Mouse (Mus musculus) induced T-regulatory cell, adult 2 months (primary cell): ENCODE measurements at regions not wholly inside any gene's neighbourhood (a gene's known extent, or its start where the extent isn't known, plus 50 kb on each side); places are given as distances from the start of the nearest gene placed in this dataset.

Experiments
- DNase-seq: peaks from one replicate; pipeline ENCODE4 v3.0.0-alpha.2; 2012; ENCODE audit warnings: low read depth

- DNase-seq, result no peak
Observed at GRCm38 (mm10) chr1:57188796-57189319, 188.6 kb upstream of the 1700066M21Rik start.

DNA sequence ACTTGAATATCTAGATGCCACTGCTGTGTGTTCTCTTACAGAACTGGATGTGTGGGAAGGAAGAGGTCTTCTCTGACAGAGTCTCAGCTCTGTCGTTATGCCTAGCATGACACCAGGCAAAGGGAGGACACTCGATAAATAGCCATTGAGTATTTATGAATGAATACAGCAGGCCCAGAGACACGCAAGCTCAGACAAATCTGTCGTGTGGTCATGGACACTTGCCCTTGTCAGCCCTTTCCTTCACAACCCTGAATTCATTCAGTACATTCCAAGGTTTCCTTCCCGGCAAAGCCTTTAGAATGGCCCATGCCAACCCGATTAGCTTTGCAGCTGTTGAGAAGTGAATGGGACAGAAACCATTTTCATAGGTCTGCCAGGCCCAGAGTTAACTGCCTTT lies 176.1 kb upstream of the 1700066M21Rik start:
- no peak for DNase-seq

DNA sequence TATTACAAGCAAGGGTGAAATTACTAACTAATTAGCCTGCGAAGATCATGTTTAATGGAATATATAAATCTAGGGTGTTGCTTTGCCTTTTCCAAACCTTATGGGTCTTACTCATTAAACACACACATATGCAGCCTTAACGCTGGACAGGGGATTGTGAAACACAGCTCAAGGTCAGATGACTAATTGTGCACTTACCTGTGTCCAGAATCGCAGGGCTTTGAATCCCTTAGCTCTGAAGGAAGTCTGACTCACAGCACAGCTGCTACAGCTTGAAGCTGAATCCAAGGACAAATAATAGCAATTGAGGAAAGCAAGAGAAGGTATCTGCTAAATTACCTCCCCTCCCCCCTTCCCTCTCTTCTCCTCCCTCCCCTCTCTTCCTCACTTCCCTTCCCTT lies 173.1 kb upstream of the 1700066M21Rik start:
- no peak for DNase-seq

DNA sequence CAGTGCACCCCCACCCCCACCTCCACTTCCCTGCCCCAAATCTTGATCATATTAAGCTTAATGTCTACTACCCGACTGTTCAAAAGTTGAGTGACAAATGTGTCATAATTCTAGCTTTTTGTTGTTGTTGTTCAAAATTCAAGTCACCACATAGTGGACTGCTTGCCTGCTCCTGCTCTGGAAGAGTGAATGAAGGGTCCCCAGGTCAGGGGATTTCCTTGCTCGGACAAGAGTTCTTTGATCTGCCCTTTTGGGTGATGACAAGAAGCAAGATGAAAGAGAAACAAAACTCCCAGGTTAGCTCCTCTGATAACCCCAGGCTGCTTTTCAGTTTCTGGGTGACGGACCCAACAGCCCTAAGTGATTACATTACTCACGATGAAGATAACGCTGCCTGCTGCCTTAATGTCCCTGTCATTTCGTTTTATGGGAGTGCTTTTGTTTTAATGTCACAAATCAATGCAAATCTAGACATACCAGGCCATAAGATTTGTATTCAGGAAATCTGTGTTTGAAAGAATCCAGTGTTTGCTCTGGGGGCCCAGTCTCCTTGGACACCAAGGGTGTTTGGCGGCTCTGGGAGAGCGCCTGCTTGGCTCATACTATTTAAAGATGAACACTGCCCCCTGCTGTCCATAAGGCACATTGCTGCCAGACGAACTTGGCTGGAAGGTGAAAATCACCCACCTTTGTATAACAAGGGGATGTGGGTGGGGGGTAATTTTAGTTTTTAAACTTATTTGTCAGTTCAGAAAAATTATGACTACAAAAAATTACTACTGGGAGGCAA lies 172.0 kb upstream of the 1700066M21Rik start:
- DNase-seq, result peak; percentile 42

- DNase-seq, result no peak
Observed at GRCm38 (mm10) chr1:57206496-57206895, 170.9 kb upstream of the 1700066M21Rik start.

GRCm38 (mm10) chr1:57206944-57207343 lies 170.5 kb upstream of the 1700066M21Rik start:
- no peak for DNase-seq

- no peak for DNase-seq
Observed at GRCm38 (mm10) chr1:57208415-57208814, 169.0 kb upstream of the 1700066M21Rik start.

- no peak for DNase-seq
Observed at GRCm38 (mm10) chr1:57209281-57209680, 168.1 kb upstream of the 1700066M21Rik start.

DNA sequence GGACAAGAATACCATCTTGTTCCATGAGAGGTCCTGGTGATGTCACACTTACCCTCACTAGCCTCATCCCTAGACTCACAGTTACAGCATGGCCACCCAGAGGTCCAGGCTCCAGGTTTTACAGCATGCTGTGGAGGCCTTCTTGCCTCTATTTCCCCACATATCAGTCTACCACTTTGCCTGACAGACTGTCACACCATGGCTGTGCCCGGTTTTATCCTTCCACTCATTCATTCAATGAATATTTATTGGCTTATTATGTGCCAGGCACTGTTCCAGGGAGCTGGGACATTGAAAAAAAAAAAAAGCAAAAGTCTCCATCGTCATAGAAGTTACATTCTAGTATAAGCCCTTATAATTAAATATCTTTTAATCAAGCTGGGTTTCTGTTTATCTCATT lies 166.4 kb upstream of the 1700066M21Rik start:
- no peak for DNase-seq

DNA sequence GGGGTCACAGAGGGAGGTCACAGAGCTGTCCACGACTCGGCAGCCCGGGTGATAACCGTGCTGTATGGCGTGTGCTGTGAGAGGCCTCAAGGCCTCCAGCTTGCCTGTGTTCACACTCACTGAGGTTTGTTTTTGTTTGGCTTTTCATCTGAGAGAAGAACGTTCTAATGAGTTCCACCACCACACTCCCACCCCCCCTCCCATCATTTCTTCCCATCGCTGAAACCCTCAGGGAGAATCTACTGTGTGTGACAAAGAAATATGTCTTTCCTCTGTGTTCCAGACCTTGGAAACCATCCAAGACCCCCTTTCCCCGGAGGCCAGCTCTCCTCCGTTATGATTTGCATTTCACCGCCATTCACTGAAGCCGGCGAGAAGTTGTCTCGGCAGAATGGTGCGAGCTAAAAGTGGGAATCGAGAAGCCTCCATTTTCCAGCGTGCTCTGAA lies 164.0 kb upstream of the 1700066M21Rik start:
- DNase-seq, result no peak

DNA sequence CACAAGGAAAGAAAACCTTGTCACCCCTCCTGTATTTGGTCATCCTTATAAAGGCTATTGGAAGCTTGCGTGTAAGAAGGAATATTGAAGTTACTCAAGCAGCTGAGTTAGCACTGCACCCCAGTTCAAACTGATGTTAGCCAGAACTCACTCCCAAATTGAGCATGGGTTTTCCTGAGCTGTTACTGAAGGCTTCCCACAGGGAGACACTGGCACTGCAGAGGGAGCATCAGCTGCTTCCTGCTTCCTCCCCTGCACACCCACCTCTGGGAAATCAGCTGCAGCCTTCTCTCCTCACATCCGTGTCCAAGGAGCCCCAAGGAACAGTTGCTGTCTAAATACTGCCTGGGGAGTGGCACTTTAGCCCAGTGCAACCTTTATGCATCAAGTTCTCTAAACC lies 163.2 kb upstream of the 1700066M21Rik start:
- DNase-seq, result no peak

GRCm38 (mm10) chr1:57217656-57218055 lies 159.8 kb upstream of the 1700066M21Rik start:
- no peak for DNase-seq

DNA sequence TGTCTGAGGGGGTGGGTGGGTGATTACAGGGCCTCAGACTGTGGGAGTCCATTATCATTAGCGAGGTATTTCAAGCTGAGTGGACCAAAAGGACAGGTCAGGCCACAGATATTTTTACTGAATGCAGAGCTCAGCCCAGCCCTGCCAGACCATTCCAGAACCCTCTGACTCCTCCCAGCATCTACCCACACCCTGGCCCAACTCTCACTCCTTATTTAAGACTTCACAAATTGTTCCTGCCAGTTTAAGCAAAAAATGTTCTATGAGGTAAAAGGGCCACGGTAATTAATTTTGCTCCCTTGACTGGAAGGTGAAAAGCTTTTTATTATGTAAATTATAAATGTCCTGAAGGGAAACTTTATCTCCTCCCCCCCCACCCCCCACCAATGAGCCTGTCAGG lies 159.3 kb upstream of the 1700066M21Rik start:
- DNase-seq, result no peak

DNA sequence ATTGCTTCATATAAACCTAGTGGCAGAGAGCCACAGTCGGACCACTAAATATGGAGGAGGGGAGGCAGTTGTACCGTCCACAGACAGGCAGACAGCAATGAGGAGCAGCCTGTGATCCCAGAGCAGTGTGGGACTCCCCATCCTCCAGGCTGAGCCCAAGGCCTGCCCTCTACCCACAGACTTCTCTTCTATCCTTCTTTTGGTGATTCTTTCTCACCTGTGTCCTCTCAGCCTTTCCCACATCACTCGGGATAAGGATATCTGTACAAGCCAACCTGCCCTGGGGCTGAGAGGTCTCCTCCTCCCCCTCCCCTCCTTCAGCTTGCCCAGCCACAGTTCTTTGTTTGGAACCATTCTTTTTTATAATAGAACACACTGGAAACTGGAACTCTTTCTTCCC lies 158.8 kb upstream of the 1700066M21Rik start:
- DNase-seq, result no peak

DNA sequence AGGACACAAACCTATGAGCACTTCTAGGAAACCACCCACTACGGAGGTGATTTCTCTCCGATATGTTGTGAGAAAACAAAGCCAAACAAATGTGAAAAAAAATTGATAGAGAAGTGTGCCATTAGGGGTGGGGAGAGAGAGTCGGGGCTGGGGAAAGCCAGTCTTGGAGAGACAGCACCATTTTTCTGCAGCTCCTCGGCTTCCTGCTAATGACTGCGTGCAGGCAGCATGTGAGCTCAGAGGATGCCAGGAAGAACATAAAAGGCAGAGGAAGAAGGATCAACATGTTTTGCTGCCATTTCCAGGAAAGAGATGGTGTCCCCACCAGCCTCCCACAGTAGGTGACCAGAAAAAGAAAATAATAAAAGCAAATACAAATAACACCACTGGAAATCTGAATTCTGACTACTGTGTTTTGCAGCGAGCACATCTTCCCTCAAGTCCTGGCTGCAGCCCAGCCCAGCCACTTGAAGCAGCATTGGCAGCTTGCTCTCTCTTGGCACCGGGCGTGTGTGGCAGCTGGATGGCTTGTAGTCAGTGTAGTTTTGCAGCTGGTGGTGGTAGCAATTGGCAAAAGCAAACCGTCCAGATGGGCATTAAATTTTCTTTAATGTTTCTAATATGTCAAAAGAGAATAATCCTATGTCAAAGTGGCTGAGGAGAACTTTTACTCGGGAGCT lies 152.9 kb upstream of the 1700066M21Rik start:
- no peak for DNase-seq

DNA sequence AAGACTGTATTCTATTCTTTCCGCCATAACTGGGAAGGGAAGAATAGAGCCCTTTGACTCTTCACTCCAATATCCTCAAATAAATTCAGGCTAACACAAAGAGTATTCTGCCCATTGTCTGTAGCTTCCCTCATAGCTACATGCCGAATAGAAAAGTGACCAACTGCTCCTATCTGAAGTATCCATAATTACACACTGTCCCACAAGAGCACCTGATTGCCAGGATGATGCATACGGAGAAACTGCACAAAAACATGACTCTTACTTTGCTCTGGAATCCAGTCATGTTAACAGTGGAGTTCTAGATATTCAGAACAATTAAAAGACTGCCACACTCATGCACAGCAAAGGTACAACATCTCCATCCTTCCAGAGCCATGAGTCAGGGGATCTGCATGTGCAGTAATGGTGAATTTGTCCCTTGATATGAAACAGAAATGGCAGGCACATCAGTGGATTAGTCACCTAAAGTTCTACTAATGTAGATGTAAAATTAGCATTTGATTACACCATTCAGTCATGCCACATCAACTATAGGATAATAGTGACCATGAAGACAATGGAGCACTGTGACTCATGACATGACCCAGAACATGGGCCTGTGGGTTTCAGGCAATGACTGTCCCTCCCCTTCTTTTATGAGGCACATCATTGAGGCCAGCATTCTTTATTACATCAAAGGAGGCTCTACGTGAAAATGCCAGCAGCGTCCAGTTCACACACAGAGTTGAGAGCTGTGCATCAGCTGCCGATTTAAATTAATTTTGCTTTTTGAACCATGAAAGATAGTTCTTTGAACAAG lies 133.6 kb upstream of the 1700066M21Rik start:
- DNase-seq, result no peak

DNA sequence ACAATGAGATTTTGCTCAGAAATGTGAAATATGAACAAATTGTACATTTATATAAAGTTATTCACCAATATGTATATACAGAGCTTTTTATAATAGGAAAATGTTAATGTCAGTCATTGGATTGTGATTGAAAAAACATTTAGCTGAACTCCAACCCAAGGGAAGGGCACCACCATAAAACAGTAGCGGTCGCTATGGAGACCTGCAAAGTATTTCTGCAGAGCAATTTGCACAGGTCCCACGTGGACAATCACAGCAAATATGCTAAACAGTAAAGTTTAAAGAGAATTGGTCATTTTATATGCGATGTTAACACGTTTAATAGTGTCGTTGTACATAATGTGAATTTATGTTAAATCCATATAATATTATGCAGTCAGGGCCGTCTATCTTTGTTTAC lies 117.8 kb upstream of the 1700066M21Rik start:
- DNase-seq, result no peak

DNA sequence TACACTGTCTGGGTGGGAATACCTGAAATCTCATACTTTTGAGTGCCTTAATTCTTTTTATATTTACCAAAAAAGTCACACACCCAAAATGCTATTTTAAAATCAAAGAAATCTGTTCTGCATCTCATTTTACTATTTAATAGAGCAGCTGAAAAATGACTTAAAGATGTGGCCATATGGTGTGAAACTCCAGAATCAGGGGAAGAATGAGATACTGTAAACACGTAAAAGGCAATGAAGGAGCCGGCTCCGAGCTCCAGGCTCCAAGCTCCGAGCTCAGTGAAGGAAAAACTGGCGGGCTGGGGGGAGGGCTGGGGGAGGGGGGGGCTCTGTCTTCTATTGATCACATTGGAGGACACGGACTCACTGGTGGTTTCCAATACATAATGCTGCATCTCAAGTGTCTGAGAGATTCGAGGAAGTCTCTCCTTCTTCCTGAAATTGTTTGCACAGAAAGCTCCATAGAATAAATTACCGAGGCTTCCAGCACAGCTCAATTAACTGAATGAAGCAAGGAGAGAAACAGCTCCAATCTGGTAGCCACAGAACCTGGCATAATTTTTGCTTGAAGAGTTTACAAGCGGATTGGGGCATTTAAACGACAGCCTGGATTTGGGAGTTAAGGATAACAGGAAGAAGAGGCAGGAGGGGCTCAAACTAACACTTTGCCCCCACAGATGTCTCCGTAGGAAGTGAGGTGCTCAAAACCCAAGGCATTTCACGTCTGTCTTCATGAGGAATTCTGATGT lies 112.2 kb upstream of the 1700066M21Rik start:
- no peak for DNase-seq

GRCm38 (mm10) chr1:57266695-57267094 lies 110.7 kb upstream of the 1700066M21Rik start:
- no peak for DNase-seq

DNA sequence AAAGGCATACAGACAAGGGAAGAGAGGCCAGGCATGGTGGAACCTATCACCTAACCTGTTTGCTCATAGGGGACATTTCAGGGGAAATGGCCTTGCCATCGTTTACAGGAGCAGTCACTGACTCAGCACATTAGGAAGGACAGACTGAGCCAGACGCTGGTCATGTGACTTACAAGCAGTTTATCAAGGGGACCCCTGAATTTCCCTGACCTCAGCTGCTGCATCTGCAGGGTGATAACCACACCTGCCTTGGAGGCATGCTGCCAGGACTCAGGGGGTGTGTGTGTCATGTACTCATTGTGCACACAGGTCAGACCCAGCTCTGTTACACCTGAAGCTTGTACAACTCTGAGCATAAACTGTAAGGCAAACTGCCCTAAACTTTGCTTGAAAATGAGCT lies 109.6 kb upstream of the 1700066M21Rik start:
- no peak for DNase-seq

DNA sequence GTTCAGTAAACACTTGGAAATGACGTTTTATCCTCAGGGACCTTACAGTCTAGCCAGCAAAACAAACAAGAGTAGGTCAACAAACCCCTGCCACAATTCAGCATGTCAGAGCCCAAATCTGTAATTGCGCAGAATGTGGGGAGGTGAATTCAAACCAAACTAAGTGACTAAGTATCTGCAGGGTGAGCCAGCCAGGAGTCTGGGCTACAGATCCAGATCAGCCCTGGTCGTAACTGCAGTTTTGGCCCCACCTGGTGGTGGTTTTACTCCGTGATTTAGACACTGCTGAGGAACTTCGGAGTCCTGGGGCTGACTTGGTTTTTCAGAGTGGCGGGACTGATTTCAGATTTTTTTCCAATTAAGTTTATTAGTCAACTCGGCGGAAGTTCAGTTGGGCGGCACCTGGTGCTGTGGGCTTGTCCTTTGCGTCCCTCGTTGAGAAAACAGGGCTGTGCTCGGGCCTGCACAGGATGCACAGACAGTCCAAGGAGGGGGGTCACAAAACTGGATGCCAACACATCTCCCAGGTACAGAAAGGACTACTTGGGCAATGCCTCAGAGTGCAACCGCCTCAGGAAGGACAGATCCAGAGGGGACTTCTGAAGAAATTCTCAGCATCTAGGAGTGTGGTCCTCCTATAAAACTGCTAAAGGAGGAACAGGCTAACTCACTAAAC lies 107.6 kb upstream of the 1700066M21Rik start:
- no peak for DNase-seq
